Mouse (Mus musculus) embryonic facial prominence, embryonic 10.5 days (tissue): ENCODE results near the gene Elk3. TPM values are rescaled to one million over a fixed set of nuclear protein-coding genes. Genes with fewer than 3 reads are reported as not detected.
A peak's percentile ranks its signal among the peaks of the same experiment; 100 is the strongest.

ENCODE experiments used
- DNase-seq: peaks from one replicate; pipeline ENCODE4 v3.0.0-alpha.2; 2017; ENCODE audit warnings: low spot score
- H3K27ac ChIP-seq: fragments of 300-500 bp; sonication (generic); replicated peaks from 2 replicates; pipeline ENCODE4 v1.5.1; 2016; ENCODE audit warnings: mild to moderate bottlenecking
- H3K27me3 ChIP-seq: fragments of 300-500 bp; sonication (generic); replicated peaks from 2 replicates; pipeline ENCODE4 v1.6.1; 2016; ENCODE audit warnings: low read depth, mild to moderate bottlenecking; ENCODE audit not compliant: poor library complexity, severe bottlenecking
- H3K36me3 ChIP-seq: fragments of 300-500 bp; sonication (generic); replicated peaks from 2 replicates; pipeline ENCODE4 v1.6.1; 2016; ENCODE audit warnings: mild to moderate bottlenecking, moderate library complexity
- H3K4me1 ChIP-seq: fragments of 300-500 bp; sonication (generic); 2 replicates; pipeline ENCODE4 v1.6.1; 2016
- H3K4me3 ChIP-seq: fragments of 300-500 bp; sonication (generic); 2 replicates; pipeline ENCODE4 v1.5.1; 2016; ENCODE audit warnings: mild to moderate bottlenecking, moderate library complexity
- H3K9me3 ChIP-seq: fragments of 300-500 bp; sonication (generic); 2 replicates; pipeline ENCODE4 v1.6.1; 2016; ENCODE audit warnings: mild to moderate bottlenecking
- WGBS: fragments of 180-500 bp; shearing (Covaris S2); methylation state at CpG from one replicate; pipeline ENCODE4 v1.1.7; 2016; 5-methylcytosine and 5-hydroxymethylcytosine counted together
- polyA plus RNA-seq: library from polyadenylated mRNA; unstranded; fragments of >200 nt; fragmentation: Nextera tagmentation; extraction: Ambion mirVana; gene quantifications from 2 replicates; pipeline ENCODE4 v1.2.1, GENCODE M21; 2016

The Elk3 gene
- polyA plus RNA-seq, 1 experiment from 2014 or later: 30.6 TPM

DNA sequence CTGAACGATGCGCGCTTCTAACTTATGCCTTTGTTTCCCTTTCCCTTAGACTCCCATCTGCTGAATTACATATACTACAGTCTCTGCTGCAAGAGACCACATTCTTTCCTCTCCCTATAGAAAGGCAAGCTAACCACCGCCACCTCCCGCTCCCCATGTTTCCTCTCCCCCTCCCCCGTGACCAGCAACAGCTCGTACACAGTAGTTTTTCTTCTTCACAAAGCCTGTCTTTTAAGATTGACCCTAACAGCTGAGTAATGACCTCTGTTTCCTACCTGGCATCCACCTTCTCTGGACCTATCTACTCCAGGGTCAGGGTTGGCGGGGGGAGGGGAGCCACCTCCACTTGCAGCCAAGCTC is 15.8 kb upstream of the Elk3 start:
- no peaks in the 10 kb centered on the region for H3K9me3 ChIP-seq
- no peak overlapping the region for H3K4me3 ChIP-seq
- H3K27me3 ChIP-seq: no peaks in the 10 kb centered on the region
- 76% methylated on average over 8 of the region's 8 CpGs for WGBS
- DNase-seq: peak; percentile 18
- peaks cover 24% of the 10 kb centered on the region for H3K4me1 ChIP-seq
- no peaks in the 10 kb centered on the region for H3K36me3 ChIP-seq
- peak overlapping the region; percentile 31 for H3K27ac ChIP-seq

DNA sequence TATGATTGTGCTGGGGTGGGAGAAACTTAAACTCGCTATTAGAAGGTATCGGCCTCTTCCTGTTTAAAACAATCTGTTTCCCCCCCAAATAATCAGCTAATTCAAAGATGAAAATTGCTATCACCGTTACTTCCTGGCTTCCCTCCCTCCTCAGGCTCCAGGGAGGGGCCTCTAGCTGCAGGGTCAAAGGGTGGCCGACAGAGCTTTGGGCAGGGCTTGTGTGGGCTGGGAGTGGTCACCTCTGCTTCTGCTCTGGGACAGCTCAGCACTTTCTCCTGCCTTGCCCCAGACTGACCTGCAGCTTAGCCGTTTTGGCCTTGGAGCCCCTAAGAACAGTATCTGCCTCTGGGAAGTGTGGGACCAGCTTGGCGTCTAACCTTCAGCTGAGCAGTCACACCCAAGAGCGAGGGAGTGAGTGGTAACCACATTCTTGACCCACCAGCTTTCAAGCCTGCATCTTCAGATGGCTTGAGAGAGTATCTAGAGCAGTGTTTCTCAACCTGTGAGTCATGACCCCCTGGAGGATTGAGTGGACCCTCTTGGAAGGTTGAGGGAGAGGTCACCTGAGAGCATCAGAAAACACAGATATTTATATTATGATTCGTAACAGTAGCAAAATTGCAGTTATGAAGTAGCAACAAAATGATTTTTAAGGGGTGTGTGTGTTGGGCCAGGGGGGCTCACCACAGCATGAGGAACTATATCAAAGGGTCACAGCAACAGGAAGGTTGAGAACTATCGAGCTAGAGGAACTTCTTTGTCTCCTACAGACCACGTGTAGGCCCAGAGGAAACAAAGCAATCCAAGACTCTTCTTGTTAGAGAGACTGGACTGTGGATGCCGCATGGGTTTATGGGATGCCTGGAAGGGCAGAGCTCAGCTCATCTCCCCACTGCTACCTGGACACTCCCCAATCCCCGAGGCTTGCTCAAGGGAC is 15.1 kb upstream of the Elk3 start:
- WGBS: 54% methylated on average over 12 of the region's 12 CpGs
- Histone ChIP-seq H3K4me1 (peaks cover 24% of the 10 kb centered on the region), H3K27me3 (no peaks in the 10 kb centered on the region), H3K9me3 (no peaks in the 10 kb centered on the region), H3K27ac (peak overlapping the region; percentile 31), H3K36me3 (no peaks in the 10 kb centered on the region), H3K4me3 (no peak overlapping the region)
- peak; percentile 47 for DNase-seq

DNA sequence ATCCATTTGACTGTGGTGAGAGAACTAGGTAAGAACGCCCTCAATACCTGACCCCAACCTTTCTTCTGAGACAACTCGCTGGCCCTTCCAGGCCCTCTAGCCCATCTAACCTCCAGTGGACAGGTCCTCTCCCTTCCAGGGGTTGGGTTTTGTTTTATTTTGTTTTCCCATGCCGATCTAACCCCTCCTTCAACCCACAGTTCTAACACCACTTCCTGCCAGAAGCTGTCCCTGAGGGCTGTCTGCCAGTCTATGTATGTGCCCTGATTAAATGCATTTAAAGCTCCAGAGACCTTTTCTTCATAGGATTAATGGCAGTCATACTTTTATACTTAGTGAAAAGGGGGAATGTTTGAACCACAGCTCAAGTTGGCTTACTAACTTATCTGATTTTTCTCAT is 14.4 kb upstream of the Elk3 start:
- Histone ChIP-seq H3K27ac (peak overlapping the region; percentile 41), H3K36me3 (no peaks in the 10 kb centered on the region), H3K4me1 (peaks cover 24% of the 10 kb centered on the region), H3K9me3 (no peaks in the 10 kb centered on the region), H3K4me3 (no peak overlapping the region), H3K27me3 (no peaks in the 10 kb centered on the region)
- DNase-seq: no peak
- 53% methylated on average over 3 of the region's 3 CpGs for WGBS

- WGBS: 91% methylated on average over 2 of the region's 2 CpGs
- H3K36me3 ChIP-seq: no peaks in the 10 kb centered on the region
These were observed 13.5 kb upstream of the Elk3 start for GRCm38 (mm10) chr10:93324438-93324837.

DNA sequence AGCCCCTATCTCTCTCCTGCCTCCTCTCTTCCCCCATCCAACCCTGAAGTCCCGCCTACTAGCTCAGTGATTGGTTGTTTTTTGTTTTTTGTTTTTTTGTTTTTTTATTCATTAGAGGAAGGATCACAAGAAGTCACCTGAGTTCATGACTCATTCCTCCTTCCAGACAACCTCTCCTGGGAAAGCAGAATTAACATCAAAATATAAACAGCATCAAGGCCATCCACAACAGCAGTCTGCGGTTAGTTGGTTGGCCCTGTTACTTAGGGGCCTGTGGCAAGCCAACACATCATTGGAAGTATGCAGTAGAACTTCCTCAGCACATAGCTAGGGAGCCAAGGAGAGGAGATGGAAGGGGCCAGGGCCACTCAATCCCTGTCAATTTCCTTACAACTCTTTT is 12.7 kb upstream of the Elk3 start:
- Histone ChIP-seq H3K36me3 (no peaks in the 10 kb centered on the region), H3K4me1 (peaks cover 24% of the 10 kb centered on the region), H3K27ac (no peak overlapping the region), H3K27me3 (no peaks in the 10 kb centered on the region), H3K9me3 (no peaks in the 10 kb centered on the region), H3K4me3 (no peak overlapping the region)
- DNase-seq: no peak
- WGBS: 91% methylated on average over 2 of the region's 2 CpGs

More at GRCm38 (mm10) chr10:93324438-93324837, 13.5 kb upstream of the Elk3 start:
- Histone ChIP-seq H3K27me3 (no peaks in the 10 kb centered on the region), H3K4me3 (no peak overlapping the region), H3K9me3 (no peaks in the 10 kb centered on the region), H3K4me1 (peaks cover 24% of the 10 kb centered on the region), H3K27ac (no peak overlapping the region)
- no peak for DNase-seq

- Histone ChIP-seq H3K9me3 (no peaks in the 10 kb centered on the region), H3K27ac (no peak overlapping the region), H3K4me3 (no peak overlapping the region), H3K36me3 (no peaks in the 10 kb centered on the region), H3K4me1 (peaks cover 34% of the 10 kb centered on the region), H3K27me3 (no peaks in the 10 kb centered on the region)
- no peak for DNase-seq
These were observed 10.8 kb upstream of the Elk3 start for GRCm38 (mm10) chr10:93321763-93322162.

GRCm38 (mm10) chr10:93320148-93320547 is 9.2 kb upstream of the Elk3 start:
- H3K27ac ChIP-seq: no peak overlapping the region
- no peaks in the 10 kb centered on the region for H3K27me3 ChIP-seq
- DNase-seq: no peak
- peaks cover 20% of the 10 kb centered on the region for H3K4me1 ChIP-seq
- no peaks in the 10 kb centered on the region; the same call in 1 of the 2 replicates for H3K9me3 ChIP-seq
- no peaks in the 10 kb centered on the region for H3K36me3 ChIP-seq
- no peak overlapping the region for H3K4me3 ChIP-seq
- WGBS: 77% methylated on average over 4 of the region's 4 CpGs

DNA sequence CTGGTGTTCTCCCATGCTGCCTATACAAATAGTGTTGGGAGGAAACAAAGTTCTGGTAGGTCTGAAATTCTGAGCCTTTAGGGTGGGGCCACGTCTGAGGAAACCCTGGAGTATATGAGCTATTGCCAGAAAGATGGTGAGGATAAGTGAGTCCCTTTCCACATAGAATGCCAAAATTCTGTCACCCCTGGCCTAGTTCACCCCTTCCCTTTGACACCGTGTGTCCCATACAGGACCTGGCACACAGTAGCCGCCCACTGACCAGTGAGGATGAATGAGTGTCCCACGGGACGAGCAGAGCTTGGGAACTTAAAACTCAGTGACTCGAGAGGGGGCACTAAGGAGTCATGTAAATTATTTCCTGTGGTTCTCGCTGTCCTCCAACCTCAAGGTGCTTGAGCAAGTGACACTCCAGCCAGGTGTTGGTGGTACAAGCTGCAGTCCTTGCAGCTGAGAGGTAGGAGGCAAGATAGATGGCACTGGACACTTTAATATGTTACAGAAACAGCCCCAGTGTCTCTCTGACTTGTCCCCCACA is 8.7 kb upstream of the Elk3 start:
- Histone ChIP-seq H3K36me3 (no peaks in the 10 kb centered on the region), H3K9me3 (no peaks in the 10 kb centered on the region; the same call in 1 of the 2 replicates), H3K4me3 (no peak overlapping the region), H3K27ac (no peak overlapping the region), H3K27me3 (no peaks in the 10 kb centered on the region), H3K4me1 (peaks cover 16% of the 10 kb centered on the region)
- no peak for DNase-seq
- WGBS: 84% methylated on average over 7 of the region's 7 CpGs

- peaks cover 22% of the 10 kb centered on the region for H3K4me1 ChIP-seq
- H3K4me3 ChIP-seq: no peak overlapping the region
- no peaks in the 10 kb centered on the region for H3K36me3 ChIP-seq
- H3K9me3 ChIP-seq: no peaks in the 10 kb centered on the region; the same call in 1 of the 2 replicates
- peak; percentile 43 for DNase-seq
- 38% methylated on average over 6 of the region's 6 CpGs for WGBS
- peaks cover 3% of the 10 kb centered on the region; the same call in 1 of the 2 replicates for H3K27me3 ChIP-seq
- H3K27ac ChIP-seq: peak overlapping the region; percentile 79; the same call in 1 of the 2 replicates
These were observed 6.0 kb upstream of the Elk3 start for GRCm38 (mm10) chr10:93316909-93317308.

GRCm38 (mm10) chr10:93311576-93311975 is 641 bp upstream of the Elk3 start:
- DNase-seq: peak; percentile 50
- Histone ChIP-seq H3K4me1 (peaks cover 39% of the 10 kb centered on the region), H3K4me3 (peak overlapping the region; percentile 88), H3K27me3 (peaks cover 8% of the 10 kb centered on the region; the same call in 1 of the 2 replicates), H3K27ac (peak overlapping the region; percentile 96), H3K9me3 (no peaks in the 10 kb centered on the region; the same call in 1 of the 2 replicates), H3K36me3 (0 out of 2 replicates have a peak, but pooled peaks cover 3% of the 10 kb centered on the region)
- 3% methylated on average over 4 of the region's 4 CpGs for WGBS

GRCm38 (mm10) chr10:93309934-93310621 is 857 bp downstream of the Elk3 start:
- DNase-seq: peak; percentile 73
- H3K27me3 ChIP-seq: peaks cover 8% of the 10 kb centered on the region; the same call in 1 of the 2 replicates
- peak overlapping the region; percentile 96 for H3K27ac ChIP-seq
- H3K36me3 ChIP-seq: 0 out of 2 replicates have a peak, but pooled peaks cover 3% of the 10 kb centered on the region
- H3K4me1 ChIP-seq: peaks cover 53% of the 10 kb centered on the region
- WGBS: under 1% methylated on average over 43 of the region's 43 CpGs
- H3K4me3 ChIP-seq: peak overlapping the region; percentile 88
- no peaks in the 10 kb centered on the region for H3K9me3 ChIP-seq

- peaks cover 53% of the 10 kb centered on the region for H3K4me1 ChIP-seq
- WGBS: 1% methylated on average over 22 of the region's 23 CpGs
- peak overlapping the region; percentile 88 for H3K4me3 ChIP-seq
- peaks cover 8% of the 10 kb centered on the region; the same call in 1 of the 2 replicates for H3K27me3 ChIP-seq
- H3K27ac ChIP-seq: peak overlapping the region; percentile 96
- DNase-seq: peak; percentile 74
- H3K9me3 ChIP-seq: no peaks in the 10 kb centered on the region
- H3K36me3 ChIP-seq: 0 out of 2 replicates have a peak, but pooled peaks cover 3% of the 10 kb centered on the region
These were observed 1.6 kb downstream of the Elk3 start for GRCm38 (mm10) chr10:93309131-93309933.
